Mouse (Mus musculus): ENCODE results near the gene Fbxw8.

GRCm38 (mm10) chr5:118175137-118175536, 19.9 kb upstream of the Fbxw8 start:
- peak; percentile 36; the same call in 1 of the 2 replicates for TF ChIP-seq CTCF (IDR thresholded peaks at IDR 0.05; ENCODE audit: low read depth, low read length)
- TF ChIP-seq POLR2A (IDR thresholded peaks at IDR 0.05; ENCODE audit: extremely low read depth, insufficient read depth, low read length): no peak
